Mouse (Mus musculus) lung, embryonic 16.5 days (tissue): ENCODE measurements at regions not wholly inside any gene's neighbourhood (a gene's known extent, or its start where the extent isn't known, plus 50 kb on each side); places are given as distances from the start of the nearest gene placed in this dataset.

ENCODE experiments used
- ATAC-seq: fragments of 200-750 bp; cut with Nextera tagmentation; 2 replicates; pipeline ENCODE4 v1.8.0; 2017; ENCODE audit warnings: low read depth, mild to moderate bottlenecking, moderate library complexity
- H3K27ac ChIP-seq: fragments of 300-500 bp; sonication (generic); 2 replicates; pipeline ENCODE4 v1.5.1; 2014; ENCODE audit warnings: mild to moderate bottlenecking, control low read depth, low read length
- H3K27me3 ChIP-seq: fragments of 300-500 bp; sonication (generic); 2 replicates; pipeline ENCODE4 v1.6.1; 2014; ENCODE audit warnings: low read depth, low read length, mixed read lengths; ENCODE audit not compliant: control insufficient read depth, insufficient read depth
- H3K36me3 ChIP-seq: fragments of 300-500 bp; sonication (generic); 2 replicates; pipeline ENCODE4 v1.6.1; 2014; ENCODE audit warnings: low read length; ENCODE audit not compliant: control insufficient read depth, insufficient read depth
- H3K4me1 ChIP-seq: fragments of 300-500 bp; sonication (generic); replicated peaks from 2 replicates; pipeline ENCODE4 v1.6.1; 2014; ENCODE audit warnings: low read length, mixed read lengths; ENCODE audit not compliant: control insufficient read depth, insufficient read depth
- H3K4me2 ChIP-seq: fragments of 300-500 bp; sonication (generic); 2 replicates; pipeline ENCODE4 v1.6.1; 2014; ENCODE audit warnings: low read depth, low read length, control low read depth
- H3K4me3 ChIP-seq: fragments of 300-500 bp; sonication (generic); 2 replicates; pipeline ENCODE4 v1.5.1; 2014; ENCODE audit warnings: mild to moderate bottlenecking, low read length, control low read depth
- H3K9ac ChIP-seq: fragments of 300-500 bp; sonication (generic); 2 replicates; pipeline ENCODE4 v1.6.1; 2014; ENCODE audit warnings: low read length, control low read depth
- H3K9me3 ChIP-seq: fragments of 300-500 bp; sonication (generic); 2 replicates; pipeline ENCODE4 v1.6.1; 2016; ENCODE audit warnings: low read length; ENCODE audit not compliant: control insufficient read depth
- WGBS: fragments of 180-500 bp; shearing (Covaris S2); extraction: QIAGEN DNeasy Blood & Tissue Kit; methylation state at CpG from one replicate; pipeline ENCODE4 v1.1.7; 2014; 5-methylcytosine and 5-hydroxymethylcytosine counted together

DNA sequence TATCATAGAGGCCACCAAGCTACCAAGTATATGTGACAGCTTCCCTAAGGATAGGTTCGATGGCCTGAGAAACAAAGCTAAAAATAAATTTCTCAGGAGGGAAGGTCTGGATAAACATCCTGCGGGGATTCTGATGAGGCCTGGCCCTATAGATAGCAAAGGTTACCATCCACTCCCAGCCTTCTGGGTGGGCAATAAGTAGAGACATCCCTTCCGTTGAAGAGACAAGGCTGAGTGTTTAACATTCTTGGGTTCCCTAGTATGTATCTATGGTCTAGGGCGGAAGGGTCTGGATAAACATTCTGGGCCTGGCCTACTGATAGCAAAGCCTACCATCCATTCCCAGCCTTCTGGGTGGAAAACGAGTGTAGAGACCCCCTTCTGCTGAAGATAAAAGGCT lies 180.5 kb upstream of the Dlk1 start:
- no peak overlapping the region for H3K27ac ChIP-seq
- peak; percentile 56 for ATAC-seq
- WGBS: 43% methylated on average over 5 of the region's 5 CpGs
- H3K4me1 ChIP-seq: no peaks in the 10 kb centered on the region
- H3K9me3 ChIP-seq: no peaks in the 10 kb centered on the region
- H3K4me2 ChIP-seq: no peak overlapping the region
- no peaks in the 10 kb centered on the region for H3K36me3 ChIP-seq
- no peak overlapping the region for H3K4me3 ChIP-seq
- H3K27me3 ChIP-seq: no peaks in the 10 kb centered on the region
- H3K9ac ChIP-seq: no peak overlapping the region

DNA sequence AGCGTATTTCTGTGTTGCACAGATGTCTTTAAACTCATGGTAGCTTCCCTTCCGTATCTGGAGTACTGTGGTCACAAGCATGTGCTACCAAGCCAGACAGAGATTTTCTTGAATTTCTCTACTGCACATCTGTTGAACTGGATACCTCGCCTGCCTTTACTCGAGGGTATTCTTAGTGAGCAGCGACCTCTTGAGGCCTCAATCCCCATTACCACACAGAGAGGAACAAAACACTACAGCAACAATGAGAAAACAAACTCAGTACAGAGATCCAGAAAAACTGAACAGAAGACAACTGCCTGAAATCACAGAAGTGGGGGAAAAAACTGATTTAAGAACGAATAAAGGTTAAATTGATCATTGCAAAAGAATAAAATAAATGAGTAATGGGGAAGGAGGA lies 137.8 kb upstream of the Dlk1 start:
- Histone ChIP-seq H3K27me3 (no peaks in the 10 kb centered on the region), H3K9me3 (no peaks in the 10 kb centered on the region), H3K4me2 (no peak overlapping the region), H3K4me3 (no peak overlapping the region), H3K4me1 (no peaks in the 10 kb centered on the region), H3K27ac (no peak overlapping the region), H3K36me3 (no peaks in the 10 kb centered on the region), H3K9ac (no peak overlapping the region)
- no peak for ATAC-seq
- WGBS: 24% methylated on average over 6 of the region's 6 CpGs

DNA sequence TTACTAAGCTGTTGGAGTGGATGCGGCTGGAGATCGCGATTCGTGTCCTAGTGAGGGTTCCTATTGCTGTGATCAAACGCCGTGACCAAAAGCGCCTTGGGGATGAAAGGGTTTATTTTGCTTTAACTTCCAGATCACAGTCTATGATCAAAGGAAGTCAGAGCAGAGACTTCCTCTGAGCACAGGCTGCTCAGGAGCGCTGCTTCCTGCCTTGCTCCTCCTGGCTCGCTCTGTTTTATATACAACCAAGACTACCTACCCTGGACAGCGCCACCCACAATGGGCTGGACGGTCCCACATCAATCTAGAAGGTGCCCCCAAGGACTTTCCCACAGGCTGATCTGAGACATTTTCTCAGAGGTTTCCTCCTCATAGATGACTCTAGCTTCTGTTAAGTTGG lies 126.6 kb upstream of the Dlk1 start:
- no peaks in the 10 kb centered on the region for H3K36me3 ChIP-seq
- no peak overlapping the region for H3K4me3 ChIP-seq
- no peak overlapping the region for H3K4me2 ChIP-seq
- 56% methylated on average over 11 of the region's 11 CpGs for WGBS
- H3K9ac ChIP-seq: no peak overlapping the region
- ATAC-seq: no peak
- H3K4me1 ChIP-seq: no peaks in the 10 kb centered on the region
- no peak overlapping the region for H3K27ac ChIP-seq
- H3K9me3 ChIP-seq: no peaks in the 10 kb centered on the region
- no peaks in the 10 kb centered on the region for H3K27me3 ChIP-seq

DNA sequence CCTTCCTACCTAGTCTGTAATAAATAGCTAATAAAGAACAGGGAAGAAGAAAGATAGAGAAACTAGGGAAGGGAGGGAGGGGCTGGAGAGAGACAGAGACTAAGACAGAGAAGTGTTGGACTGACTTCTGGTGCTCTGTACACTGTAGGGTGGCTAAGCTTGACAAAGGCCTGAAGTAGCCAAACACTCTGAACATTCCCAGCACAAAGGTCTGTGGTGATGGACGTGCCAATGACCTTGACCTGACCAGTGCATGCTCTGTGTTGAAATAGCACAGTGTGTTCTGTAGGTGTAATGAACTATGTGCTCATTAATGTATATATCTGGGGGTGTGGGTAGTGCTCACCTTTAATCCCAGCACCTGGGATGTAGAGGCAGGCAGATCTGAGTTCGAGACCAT lies 81.3 kb upstream of the Dlk1 start:
- H3K27me3 ChIP-seq: no peaks in the 10 kb centered on the region
- H3K4me1 ChIP-seq: no peaks in the 10 kb centered on the region
- WGBS: 69% methylated on average over 2 of the region's 2 CpGs
- H3K4me3 ChIP-seq: no peak overlapping the region
- no peak overlapping the region for H3K27ac ChIP-seq
- ATAC-seq: no peak
- H3K4me2 ChIP-seq: no peak overlapping the region
- H3K9ac ChIP-seq: no peak overlapping the region
- H3K36me3 ChIP-seq: no peaks in the 10 kb centered on the region
- H3K9me3 ChIP-seq: no peaks in the 10 kb centered on the region

DNA sequence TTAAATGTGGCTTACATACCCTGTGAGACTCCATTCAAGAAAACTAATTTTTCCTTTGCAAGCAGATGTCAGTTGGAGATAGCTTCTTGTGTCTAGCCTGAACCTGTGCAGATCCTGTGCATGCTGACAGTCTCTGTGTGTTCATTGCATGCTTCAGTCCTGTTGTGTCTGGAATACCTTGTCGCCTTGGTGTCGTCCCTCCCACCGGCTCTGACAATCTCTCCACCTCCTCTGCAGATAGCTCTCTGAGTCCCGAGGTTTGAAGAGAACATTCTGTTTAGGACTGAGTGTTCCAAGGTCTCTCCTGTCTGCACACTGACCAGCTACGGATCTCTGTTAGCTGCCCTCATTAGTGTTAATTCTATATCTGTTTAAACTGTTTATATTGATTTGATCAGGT lies 66.8 kb upstream of the Dlk1 start:
- Histone ChIP-seq H3K4me3 (no peak overlapping the region), H3K4me1 (peaks cover 12% of the 10 kb centered on the region; the same call in 1 of the 2 replicates)
- WGBS: 69% methylated on average over 5 of the region's 5 CpGs

DNA sequence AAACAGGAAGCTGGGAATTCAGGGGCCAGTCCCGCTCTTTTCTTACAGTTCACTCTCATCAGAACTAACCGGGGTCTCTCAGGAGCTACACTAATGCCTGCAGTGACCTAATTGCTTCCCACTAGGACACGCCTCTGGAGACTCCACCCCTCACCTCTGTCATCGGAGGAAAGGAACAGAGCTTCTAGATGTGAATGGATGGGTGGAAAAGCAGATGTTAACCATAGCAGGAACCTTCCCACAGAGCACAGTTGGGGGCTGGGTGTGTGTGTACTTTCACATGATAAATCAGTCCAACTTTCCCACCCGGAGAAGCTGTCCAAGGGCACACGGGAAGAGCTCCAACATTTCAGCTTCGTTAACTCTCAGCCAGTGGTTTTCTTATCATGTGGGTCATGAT lies 63.8 kb upstream of the Dlk1 start:
- Histone ChIP-seq H3K9ac (no peak overlapping the region), H3K27me3 (no peaks in the 10 kb centered on the region), H3K4me1 (peaks cover 13% of the 10 kb centered on the region; the same call in 1 of the 2 replicates), H3K4me2 (0 out of 2 replicates have a peak overlapping the region, but pooled peaks have one; percentile 3), H3K36me3 (no peaks in the 10 kb centered on the region), H3K4me3 (no peak overlapping the region), H3K9me3 (no peaks in the 10 kb centered on the region), H3K27ac (no peak overlapping the region)
- WGBS: 20% methylated on average over 7 of the region's 7 CpGs
- peak; percentile 72 for ATAC-seq

More for the DNA sequence above, 66.8 kb upstream of the Dlk1 start:
- no peak overlapping the region for H3K4me2 ChIP-seq
- no peaks in the 10 kb centered on the region for H3K27me3 ChIP-seq
- ATAC-seq: no peak
- no peak overlapping the region for H3K9ac ChIP-seq
- H3K36me3 ChIP-seq: no peaks in the 10 kb centered on the region
- H3K9me3 ChIP-seq: peaks cover 5% of the 10 kb centered on the region; the same call in 1 of the 2 replicates
- no peak overlapping the region for H3K27ac ChIP-seq

DNA sequence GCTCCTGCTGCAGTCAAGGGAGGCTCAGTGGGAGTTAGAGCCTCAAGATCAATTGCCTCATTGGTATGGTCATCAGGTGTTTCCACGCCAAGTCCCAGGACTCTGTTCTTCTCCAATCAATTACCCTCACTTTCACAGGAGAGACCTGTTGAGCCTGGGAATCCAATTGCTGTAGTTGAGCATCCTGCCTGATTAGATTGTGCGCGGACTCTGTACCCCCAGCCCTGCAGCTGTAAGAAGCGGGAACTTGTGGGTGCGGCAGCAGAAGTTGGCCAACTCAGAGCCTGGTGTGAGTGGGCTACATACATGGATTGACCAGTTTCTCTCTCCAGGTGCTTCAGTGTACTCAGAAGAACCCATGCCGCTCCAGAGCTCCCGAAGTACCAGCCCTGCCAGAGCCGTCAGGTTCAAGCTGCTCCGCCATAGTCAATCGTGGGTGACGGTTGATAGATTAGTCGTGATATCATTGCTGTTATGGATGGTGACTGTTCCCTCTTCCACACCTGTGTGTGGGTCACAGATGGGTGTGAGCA lies 62.2 kb upstream of the Dlk1 start:
- no peaks in the 10 kb centered on the region for H3K36me3 ChIP-seq
- H3K9me3 ChIP-seq: no peaks in the 10 kb centered on the region
- no peak overlapping the region for H3K4me3 ChIP-seq
- H3K27me3 ChIP-seq: no peaks in the 10 kb centered on the region
- no peak overlapping the region for H3K9ac ChIP-seq
- WGBS: 92% methylated on average over 12 of the region's 12 CpGs
- H3K4me1 ChIP-seq: peaks cover 14% of the 10 kb centered on the region; the same call in 1 of the 2 replicates
- ATAC-seq: no peak
- no peak overlapping the region for H3K27ac ChIP-seq
- H3K4me2 ChIP-seq: no peak overlapping the region

DNA sequence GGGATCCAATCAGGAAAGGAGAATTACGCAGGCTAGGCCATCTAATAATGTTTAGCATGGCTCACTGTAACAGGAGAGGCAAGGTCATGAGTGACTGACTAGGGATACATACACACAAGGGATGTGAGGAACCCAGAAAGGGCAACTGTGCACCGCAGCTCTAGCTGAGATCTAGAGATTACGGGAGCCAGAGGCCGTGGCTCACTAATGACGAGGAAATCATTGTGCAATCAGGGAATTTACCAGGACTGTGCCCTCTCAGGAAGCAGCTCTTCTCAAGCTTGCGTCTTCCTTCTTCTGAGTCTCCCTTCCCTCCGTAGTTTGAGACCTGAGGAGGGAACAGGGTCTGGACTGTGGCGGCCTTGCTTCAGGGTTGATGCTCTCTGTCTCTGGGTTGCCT lies 61.6 kb upstream of the Dlk1 start:
- H3K9me3 ChIP-seq: no peaks in the 10 kb centered on the region
- WGBS: 78% methylated on average over 8 of the region's 8 CpGs
- no peak overlapping the region for H3K27ac ChIP-seq
- no peak overlapping the region for H3K4me3 ChIP-seq
- no peaks in the 10 kb centered on the region for H3K27me3 ChIP-seq
- H3K4me2 ChIP-seq: no peak overlapping the region
- H3K9ac ChIP-seq: no peak overlapping the region
- ATAC-seq: no peak
- no peaks in the 10 kb centered on the region for H3K36me3 ChIP-seq
- H3K4me1 ChIP-seq: peaks cover 14% of the 10 kb centered on the region; the same call in 1 of the 2 replicates

DNA sequence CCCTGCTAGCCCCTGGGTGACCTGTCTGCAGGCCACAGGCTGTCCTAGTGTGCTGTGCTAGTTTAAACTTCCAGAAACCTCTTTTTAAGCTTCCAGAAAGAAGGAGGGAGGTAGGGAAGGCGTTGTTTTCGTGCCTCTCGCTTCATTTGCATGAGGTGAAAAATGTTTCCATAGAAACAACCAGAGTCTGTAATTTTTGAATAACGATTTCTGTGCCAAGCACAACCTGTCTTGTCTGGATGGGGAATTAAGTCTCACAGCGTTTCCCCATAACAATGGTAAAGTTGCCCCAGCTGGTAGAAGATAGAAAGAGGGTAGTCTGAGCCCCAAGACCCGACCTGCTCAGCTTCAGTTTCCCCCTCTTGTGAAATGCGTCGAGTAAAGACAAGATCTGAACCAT lies 59.3 kb upstream of the Dlk1 start:
- no peak overlapping the region for H3K4me3 ChIP-seq
- no peak for ATAC-seq
- no peak overlapping the region for H3K9ac ChIP-seq
- H3K4me2 ChIP-seq: no peak overlapping the region
- peaks cover 15% of the 10 kb centered on the region; the same call in 1 of the 2 replicates for H3K4me1 ChIP-seq
- no peak overlapping the region for H3K27ac ChIP-seq
- H3K9me3 ChIP-seq: no peaks in the 10 kb centered on the region
- 51% methylated on average over 8 of the region's 8 CpGs for WGBS
- H3K36me3 ChIP-seq: no peaks in the 10 kb centered on the region
- no peaks in the 10 kb centered on the region for H3K27me3 ChIP-seq

DNA sequence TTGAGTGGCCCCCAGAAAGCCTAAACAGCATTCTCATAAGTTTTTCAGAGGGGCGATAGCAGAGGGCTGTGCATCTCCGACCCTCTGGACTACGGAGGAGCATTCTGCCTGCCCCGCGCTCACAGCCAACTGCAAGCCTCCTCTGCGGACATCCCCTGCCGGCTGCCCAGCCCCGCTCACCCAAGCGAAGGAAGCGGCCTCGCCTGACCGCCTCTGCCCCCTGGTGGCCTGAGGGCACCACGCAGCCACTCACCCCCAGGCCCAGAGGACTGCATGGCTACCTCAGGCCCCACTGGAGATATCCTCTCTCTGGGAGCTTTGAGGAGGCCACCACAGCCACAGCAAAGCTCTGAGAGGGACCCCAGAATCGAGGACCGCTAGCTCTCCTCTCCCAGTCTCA lies 58.8 kb upstream of the Dlk1 start:
- Histone ChIP-seq H3K9me3 (no peaks in the 10 kb centered on the region), H3K9ac (no peak overlapping the region), H3K4me1 (peaks cover 12% of the 10 kb centered on the region), H3K27ac (no peak overlapping the region), H3K4me3 (no peak overlapping the region), H3K4me2 (no peak overlapping the region), H3K36me3 (no peaks in the 10 kb centered on the region), H3K27me3 (no peaks in the 10 kb centered on the region)
- peak; percentile 56 for ATAC-seq
- WGBS: 2% methylated on average over 15 of the region's 15 CpGs
